Mouse (Mus musculus): ENCODE data around the gene Arhgef19.

The Arhgef19 gene

GRCm38 (mm10) chr4:141284486-141284885 is 45.2 kb downstream of the Arhgef19 start:
- no peak for DNase-seq (ENCODE audit: low read depth, low spot score)

- no peak for DNase-seq (ENCODE audit: low read depth, low spot score)
Measured at GRCm38 (mm10) chr4:141285128-141285527, 45.8 kb downstream of the Arhgef19 start.

GRCm38 (mm10) chr4:141286860-141287517 is 47.7 kb downstream of the Arhgef19 start:
- DNase-seq (ENCODE audit: low read depth, low spot score), result no peak

- DNase-seq (ENCODE audit: low read depth, low spot score), result no peak
Measured at GRCm38 (mm10) chr4:141287518-141288004, 48.3 kb downstream of the Arhgef19 start.

- no peak for DNase-seq (ENCODE audit: low read depth, low spot score)
Measured at GRCm38 (mm10) chr4:141288152-141288551, 48.9 kb downstream of the Arhgef19 start.

GRCm38 (mm10) chr4:141291571-141292375 is 52.5 kb downstream of the Arhgef19 start:
- no peak for DNase-seq (ENCODE audit: low read depth, low spot score)

- DNase-seq (ENCODE audit: low read depth, low spot score), result no peak
Measured at GRCm38 (mm10) chr4:141295774-141296186, 56.5 kb downstream of the Arhgef19 start.

- DNase-seq (ENCODE audit: low read depth, low spot score), result no peak
Measured at GRCm38 (mm10) chr4:141297934-141298333, 58.6 kb downstream of the Arhgef19 start.

- peak; percentile 47 for DNase-seq (ENCODE audit: low read depth, low spot score)
Measured at GRCm38 (mm10) chr4:141299356-141299755, 60.1 kb downstream of the Arhgef19 start.

GRCm38 (mm10) chr4:141300196-141300595 is 60.9 kb downstream of the Arhgef19 start:
- DNase-seq (ENCODE audit: low read depth, low spot score), result no peak

- DNase-seq (ENCODE audit: low read depth, low spot score), result no peak
Measured at GRCm38 (mm10) chr4:141301116-141301553, 61.8 kb downstream of the Arhgef19 start, which contains the start of gene Epha2. Epha2 (plus strand) TSS chr4:141301240.

- DNase-seq (ENCODE audit: low read depth, low spot score), result no peak
Measured at GRCm38 (mm10) chr4:141301591-141302427, 62.5 kb downstream of the Arhgef19 start.

- DNase-seq (ENCODE audit: low read depth, low spot score), result no peak
Measured at GRCm38 (mm10) chr4:141302428-141303401, 63.4 kb downstream of the Arhgef19 start.

- no peak for DNase-seq (ENCODE audit: low read depth, low spot score)
Measured at GRCm38 (mm10) chr4:141303402-141304222, 64.3 kb downstream of the Arhgef19 start.

- DNase-seq (ENCODE audit: low read depth, low spot score), result no peak
Measured at GRCm38 (mm10) chr4:141304223-141304611, 64.9 kb downstream of the Arhgef19 start.

- peak; percentile 18 for DNase-seq (ENCODE audit: low read depth, low spot score)
Measured at GRCm38 (mm10) chr4:141306057-141306456, 66.8 kb downstream of the Arhgef19 start.

Measured in A20 (cell line).